Mouse (Mus musculus) CH12F3 (cell line): Measurements from ENCODE around the gene Nceh1.
"Not testable (repeated sequence)": the region's sequence is repeated elsewhere in the genome, so short reads cannot be mapped to it uniquely, and the experiment has no call there.

Source experiments
- in situ Hi-C: fragments of 300-500 bp; cut with MboI; formaldehyde crosslinking; loops from 2 replicates; pipeline ENCODE4 v1.14.3; 2020; ENCODE audit warnings: low sequenced_read_pairs

Nceh1 gene

GRCm38 (mm10) chr3:27279286-27279925 lies 96.6 kb downstream of the Nceh1 start:
- in situ Hi-C loops, result not testable (repeated sequence)

GRCm38 (mm10) chr3:27280280-27280749 lies 97.5 kb downstream of the Nceh1 start:
- in situ Hi-C loops, result no loop called here

- in situ Hi-C loops, result no loop called here
These were observed 100.4 kb downstream of the Nceh1 start for GRCm38 (mm10) chr3:27283071-27283713.

GRCm38 (mm10) chr3:27283796-27284195 lies 101.0 kb downstream of the Nceh1 start:
- in situ Hi-C loops, result no loop called here

GRCm38 (mm10) chr3:27284227-27284626 lies 101.5 kb downstream of the Nceh1 start:
- in situ Hi-C loops, result no loop called here

- in situ Hi-C loops, result no loop called here
These were observed 102.3 kb downstream of the Nceh1 start for GRCm38 (mm10) chr3:27285072-27285471.

GRCm38 (mm10) chr3:27288301-27288700 lies 105.5 kb downstream of the Nceh1 start:
- in situ Hi-C loops, result no loop called here

- in situ Hi-C loops, result no loop called here
These were observed 106.1 kb downstream of the Nceh1 start for GRCm38 (mm10) chr3:27288909-27289308.

- in situ Hi-C loops, result no loop called here
These were observed 107.5 kb downstream of the Nceh1 start for GRCm38 (mm10) chr3:27290285-27290684.

- in situ Hi-C loops, result not testable (repeated sequence)
These were observed 108.2 kb downstream of the Nceh1 start for GRCm38 (mm10) chr3:27290945-27291344.

GRCm38 (mm10) chr3:27291411-27291810 lies 108.6 kb downstream of the Nceh1 start:
- in situ Hi-C loops, result not testable (repeated sequence)

GRCm38 (mm10) chr3:27293645-27294385 lies 111.0 kb downstream of the Nceh1 start:
- in situ Hi-C loops, result no loop called here

GRCm38 (mm10) chr3:27300451-27300850 lies 117.7 kb downstream of the Nceh1 start:
- in situ Hi-C loops, result no loop called here

- in situ Hi-C loops, result no loop called here
These were observed 119.7 kb downstream of the Nceh1 start for GRCm38 (mm10) chr3:27302339-27303022.

- in situ Hi-C loops, result no loop called here
These were observed 124.0 kb downstream of the Nceh1 start for GRCm38 (mm10) chr3:27306815-27307214.

- in situ Hi-C loops, result no loop called here
These were observed 128.2 kb downstream of the Nceh1 start for GRCm38 (mm10) chr3:27310973-27311372.

GRCm38 (mm10) chr3:27311475-27311874 lies 128.7 kb downstream of the Nceh1 start:
- in situ Hi-C loops, result no loop called here

GRCm38 (mm10) chr3:27314506-27315164 lies 131.9 kb downstream of the Nceh1 start:
- in situ Hi-C loops, result no loop called here

GRCm38 (mm10) chr3:27316559-27317287 lies 134.0 kb downstream of the Nceh1 start, which contains the start of gene Tnfsf10:
TSS of gene Tnfsf10 (plus strand) at chr3:27317028.
- in situ Hi-C loops, result no loop called here
